Mouse (Mus musculus) liver, embryonic 14.5 days (tissue): Measurements from ENCODE around the gene Ptprf. TPM values are rescaled to one million over a fixed set of nuclear protein-coding genes. Genes with fewer than 3 reads are reported as not detected.

ENCODE experiments used
- ATAC-seq: fragments of 200-750 bp; cut with Nextera tagmentation; 2 replicates; pipeline ENCODE4 v1.8.0; 2017; ENCODE audit warnings: moderate number of reproducible peaks, mild to moderate bottlenecking, moderate library complexity; ENCODE audit not compliant: insufficient read depth
- DNase-seq, 3 experiments: peaks; one replicate each; pipeline ENCODE4 v3.0.0-alpha.2; 2012 to 2013; ENCODE audit warnings: low read depth in 3 of 3, low spot score in 3 of 3
- H3K27ac ChIP-seq: fragments of 300-500 bp; sonication (generic); 2 replicates; pipeline ENCODE4 v1.5.1; 2014; ENCODE audit warnings: moderate library complexity, mild to moderate bottlenecking, control low read depth, inconsistent platforms
- H3K27me3 ChIP-seq: fragments of 300-500 bp; sonication (generic); 2 replicates; pipeline ENCODE4 v1.6.1; 2014; ENCODE audit warnings: mild to moderate bottlenecking, low read length, moderate library complexity; ENCODE audit not compliant: control insufficient read depth, insufficient read depth
- H3K36me3 ChIP-seq: fragments of 300-500 bp; sonication (generic); replicated peaks from 2 replicates; pipeline ENCODE4 v1.6.1; 2014; ENCODE audit warnings: low read depth; ENCODE audit not compliant: control insufficient read depth, insufficient read depth
- H3K4me1 ChIP-seq, 2 experiments: fragments of 200-500 bp in 1 of 2; fragments of 300-500 bp in 1 of 2; sonication (generic) in 1 of 2; replicated peaks; 2 replicates each; pipeline ENCODE4 v1.6.1; 2012 to 2014; ENCODE audit warnings: antibody characterized with exemption in 1 of 2, inconsistent platforms in 1 of 2, low read length in 1 of 2; ENCODE audit not compliant: control insufficient read depth in 2 of 2, insufficient read depth in 2 of 2
- H3K4me2 ChIP-seq: fragments of 300-500 bp; sonication (generic); 2 replicates; pipeline ENCODE4 v1.6.1; 2014; ENCODE audit warnings: low read depth, mild to moderate bottlenecking, control low read depth, moderate library complexity
- H3K4me3 ChIP-seq, 2 experiments: fragments of 200-500 bp in 1 of 2; fragments of 300-500 bp in 1 of 2; sonication (generic) in 1 of 2; 2 replicates each; pipeline ENCODE4 v1.5.1; 2012 to 2014; ENCODE audit warnings: low read depth in 2 of 2, low read length in 2 of 2, mild to moderate bottlenecking in 2 of 2, control low read depth in 1 of 2, inconsistent platforms in 1 of 2, moderate library complexity in 1 of 2; ENCODE audit not compliant: insufficient read depth in 1 of 2
- H3K9ac ChIP-seq: fragments of 300-500 bp; sonication (generic); replicated peaks from 2 replicates; pipeline ENCODE4 v1.6.1; 2014; ENCODE audit warnings: mild to moderate bottlenecking, control low read depth, moderate library complexity
- H3K9me3 ChIP-seq: fragments of 300-500 bp; sonication (generic); 2 replicates; pipeline ENCODE4 v1.6.1; 2016; ENCODE audit warnings: low read length, mixed read lengths; ENCODE audit not compliant: control insufficient read depth
- CTCF ChIP-seq: IDR thresholded peaks from 2 replicates; pipeline ENCODE4 v1.5.1; 2016; ENCODE audit warnings: antibody characterized with exemption, low read depth, control low read depth
- EP300 ChIP-seq: IDR thresholded peaks from 2 replicates; pipeline ENCODE4 v1.6.1; 2016; ENCODE audit warnings: antibody characterized with exemption, low read depth
- WGBS: fragments of 180-500 bp; shearing (Covaris S2); extraction: QIAGEN DNeasy Blood & Tissue Kit; methylation state at CpG from one replicate; pipeline ENCODE4 v1.1.7; 2014; ENCODE audit not compliant: insufficient replicate concordance; 5-methylcytosine and 5-hydroxymethylcytosine counted together
- polyA plus RNA-seq, 2 experiments: library from polyadenylated mRNA; depleted of rRNA in 1 of 2; stranded (reverse) in 1 of 2; unstranded in 1 of 2; fragments of >200 nt; fragmentation: Nextera tagmentation in 1 of 2; extraction: Ambion mirVana in 1 of 2; gene quantifications; 2 replicates each; pipeline versions ENCODE4 v1.2.1 to v1.2.3; 2012 to 2014

The Ptprf gene
- polyA plus RNA-seq, 2 experiments: 5.6 to 7.4 TPM

DNA sequence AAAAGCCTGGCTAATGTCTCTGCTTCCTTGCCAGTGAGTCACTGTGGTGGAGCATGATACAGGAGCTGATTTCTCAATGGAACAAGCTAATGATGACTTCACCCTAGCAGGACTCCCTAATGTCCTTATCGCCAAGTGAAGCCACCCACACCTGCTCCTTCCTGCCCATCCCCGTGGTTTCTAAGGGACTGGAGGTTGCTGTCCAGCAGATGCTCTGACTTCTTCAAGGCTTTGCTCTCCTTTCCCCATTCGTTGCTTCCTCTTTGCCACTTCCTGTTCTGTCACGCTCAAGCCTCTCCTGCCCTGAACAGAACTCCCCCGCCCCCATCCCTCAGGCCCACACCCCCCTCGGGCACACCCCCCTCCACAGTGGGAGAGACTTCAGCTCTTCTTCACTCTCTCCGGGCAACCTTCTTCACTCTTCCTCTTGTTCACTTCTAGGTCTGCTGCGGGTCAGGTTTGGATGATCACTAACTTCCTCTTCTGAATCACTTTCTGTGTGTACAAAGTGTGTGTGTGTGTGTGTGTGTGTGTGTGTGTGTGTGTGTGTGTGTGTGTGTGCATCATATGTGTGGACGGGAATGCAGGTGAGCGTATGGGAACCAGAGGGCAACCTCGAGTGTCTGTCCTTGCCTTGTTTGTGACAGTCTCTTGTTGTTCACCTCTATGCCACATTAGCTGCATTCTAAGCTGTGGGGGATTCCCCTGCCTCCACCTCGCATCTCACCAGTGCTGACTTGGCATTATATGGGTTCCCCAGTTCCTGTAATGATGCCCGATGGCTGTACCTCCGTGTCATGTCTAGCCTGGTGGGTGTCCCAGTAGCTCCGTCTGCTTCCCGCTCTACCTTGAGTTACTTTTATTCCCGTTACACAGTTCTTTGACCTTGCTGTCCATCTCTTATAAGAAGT, 4.7 kb upstream of the Ptprf start:
- ATAC-seq: no peak
- no peak overlapping the region for H3K27ac ChIP-seq
- peaks cover 23% of the 10 kb centered on the region for H3K27me3 ChIP-seq
- no peaks in the 10 kb centered on the region for H3K9me3 ChIP-seq
- TF ChIP-seq CTCF: no peak
- TF ChIP-seq EP300: no peak
- no peaks in the 10 kb centered on the region; a peak in 1 of 4 replicates for H3K4me1 ChIP-seq
- no peak overlapping the region for H3K9ac ChIP-seq
- 26% methylated on average over 17 of the region's 17 CpGs for WGBS
- DNase-seq: no peak
- no peak overlapping the region for H3K4me2 ChIP-seq
- no peaks in the 10 kb centered on the region for H3K36me3 ChIP-seq
- no peak overlapping the region for H3K4me3 ChIP-seq

DNA sequence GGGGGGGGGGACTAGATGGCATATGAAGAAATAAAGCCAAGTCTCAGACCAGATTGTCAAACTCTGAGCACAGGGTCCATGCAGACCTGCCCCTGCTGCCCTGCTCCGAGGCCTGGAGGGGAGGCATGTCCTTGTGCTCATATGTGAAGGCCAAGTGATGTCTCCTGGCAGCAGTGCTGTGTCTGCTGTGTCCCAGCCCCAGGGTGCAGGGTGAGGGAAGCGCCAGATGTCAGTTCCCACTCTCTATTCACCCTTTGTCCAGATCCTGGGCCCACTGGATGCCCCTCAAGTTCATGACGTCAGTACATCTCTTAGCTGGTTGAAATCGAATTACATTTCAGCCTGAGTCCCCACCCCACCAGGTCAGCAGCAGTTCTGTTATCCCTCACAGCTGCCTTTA, 3.6 kb upstream of the Ptprf start:
- no peak overlapping the region for H3K4me2 ChIP-seq
- H3K27me3 ChIP-seq: peaks cover 34% of the 10 kb centered on the region
- no peaks in the 10 kb centered on the region for H3K9me3 ChIP-seq
- ATAC-seq (no peak), DNase-seq (no peak)
- TF ChIP-seq CTCF (no peak), EP300 (no peak)
- H3K9ac ChIP-seq: no peak overlapping the region
- no peaks in the 10 kb centered on the region for H3K36me3 ChIP-seq
- WGBS: 53% methylated on average over 4 of the region's 4 CpGs
- no peak overlapping the region for H3K4me3 ChIP-seq
- H3K27ac ChIP-seq: no peak overlapping the region
- no peaks in the 10 kb centered on the region; a peak in 1 of 4 replicates for H3K4me1 ChIP-seq

DNA sequence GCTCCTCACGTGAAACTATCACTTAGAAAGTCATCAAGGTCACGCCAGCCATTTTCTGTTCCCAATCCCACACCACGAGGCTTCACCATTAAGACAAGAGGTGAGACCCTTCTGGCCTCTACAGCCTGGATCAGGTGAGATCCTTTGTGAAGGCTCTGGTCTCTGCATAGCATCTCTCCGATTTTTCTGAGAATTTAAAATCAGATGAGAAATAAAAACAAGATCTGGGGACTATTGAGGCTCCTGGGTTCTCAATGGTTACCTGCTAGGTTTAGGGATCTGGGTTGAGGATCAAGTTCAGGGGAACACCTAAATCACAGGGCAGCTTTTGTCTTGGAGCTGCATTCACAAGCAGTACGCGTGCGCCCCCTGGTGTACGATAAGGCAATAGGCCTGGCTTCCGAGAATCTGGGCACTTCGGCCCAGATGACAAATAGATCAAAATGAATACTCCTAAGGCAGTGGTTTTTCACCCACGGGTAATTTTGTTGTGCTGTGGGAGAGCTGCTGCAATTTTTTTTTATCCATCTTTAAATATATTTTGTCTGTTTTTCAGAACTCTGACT, 1.6 kb upstream of the Ptprf start:
- DNase-seq (peak; percentile 35 to 43 (median 42)), ATAC-seq (no peak)
- Histone ChIP-seq H3K9me3 (no peaks in the 10 kb centered on the region), H3K4me1 (no peaks in the 10 kb centered on the region; a peak in 1 of 4 replicates), H3K4me2 (no peak overlapping the region), H3K36me3 (no peaks in the 10 kb centered on the region), H3K9ac (no peak overlapping the region), H3K27me3 (peaks cover 41% of the 10 kb centered on the region), H3K27ac (no peak overlapping the region), H3K4me3 (no peak overlapping the region)
- TF ChIP-seq CTCF: peak; percentile 95
- no peak for TF ChIP-seq EP300
- WGBS: 5% methylated on average over 11 of the region's 11 CpGs

DNA sequence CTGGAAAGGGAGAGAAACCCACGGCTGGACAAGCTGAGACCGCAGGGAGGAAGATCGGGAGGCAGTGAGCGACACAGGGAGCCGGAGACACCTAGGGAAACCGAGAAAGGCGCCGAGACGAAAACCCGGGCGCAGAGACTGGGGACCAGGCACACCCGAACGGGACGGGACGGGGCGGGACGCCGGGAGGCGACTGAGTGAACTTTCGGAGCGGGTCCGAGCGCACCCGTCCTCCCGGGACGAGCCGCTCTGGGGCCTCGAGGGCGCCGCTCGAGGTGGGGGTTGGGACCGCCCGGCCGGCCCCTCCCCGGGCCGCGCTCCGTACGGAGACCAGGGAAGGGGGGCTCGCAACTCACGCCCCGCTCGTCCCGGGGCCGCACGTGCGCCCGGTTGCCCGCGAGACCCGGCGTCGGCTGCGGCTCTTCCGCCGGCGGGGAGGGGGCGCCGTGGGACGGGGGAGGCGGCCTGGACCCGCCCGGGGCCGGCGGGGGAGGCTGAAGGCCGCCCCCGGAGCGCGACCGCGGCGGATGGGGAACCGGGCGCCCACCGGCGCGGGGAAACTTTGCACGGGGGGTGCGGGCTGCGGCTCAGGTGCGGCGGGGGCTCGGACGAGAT, 682 bp downstream of the Ptprf start:
- Histone ChIP-seq H3K4me3 (peak overlapping the region; percentile 53 to 56), H3K36me3 (no peaks in the 10 kb centered on the region), H3K27me3 (peaks cover 38% of the 10 kb centered on the region), H3K4me2 (peak overlapping the region; percentile 55), H3K4me1 (no peaks in the 10 kb centered on the region; a peak in 1 of 4 replicates), H3K27ac (no peak overlapping the region), H3K9ac (no peak overlapping the region), H3K9me3 (no peaks in the 10 kb centered on the region)
- DNase-seq (no peak), ATAC-seq (peak; percentile 21; the same call in 1 of the 2 replicates)
- TF ChIP-seq EP300 (no peak), CTCF (no peak)
- WGBS: under 1% methylated on average over 70 of the region's 84 CpGs

DNA sequence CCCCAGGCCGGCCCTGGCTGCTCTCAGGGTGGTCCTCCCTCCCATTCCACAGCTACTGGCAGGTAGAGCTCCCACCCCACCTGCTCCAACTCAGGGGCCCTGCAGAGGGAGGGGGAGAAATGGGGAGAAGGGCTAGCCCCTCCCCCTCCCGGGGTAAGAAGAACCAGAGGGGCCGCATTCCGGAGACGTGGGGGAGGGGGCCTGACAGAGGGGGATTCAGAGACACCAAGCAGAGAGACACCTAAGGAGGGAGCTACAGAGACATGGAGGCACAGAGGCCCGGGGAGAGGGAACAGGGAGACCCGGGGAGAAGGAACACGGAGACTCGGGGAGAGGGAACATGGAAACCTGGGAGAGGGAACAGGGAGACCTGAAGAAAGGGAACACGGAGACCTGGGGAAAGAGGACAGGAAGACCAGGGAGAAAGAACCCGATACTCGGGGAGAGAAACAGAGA, 1.2 kb downstream of the Ptprf start:
- TF ChIP-seq CTCF (no peak), EP300 (no peak)
- Histone ChIP-seq H3K4me1 (no peaks in the 10 kb centered on the region), H3K9me3 (no peaks in the 10 kb centered on the region), H3K36me3 (no peaks in the 10 kb centered on the region), H3K27me3 (peaks cover 38% of the 10 kb centered on the region), H3K4me3 (peak overlapping the region; percentile 53 to 56), H3K4me2 (peak overlapping the region; percentile 55), H3K9ac (no peak overlapping the region), H3K27ac (no peak overlapping the region)
- DNase-seq (no peak), ATAC-seq (no peak)
- 8% methylated on average over 12 of the region's 12 CpGs for WGBS
